Mouse (Mus musculus) liver, adult 2 months (tissue): ENCODE results near the gene Slc16a10.

ENCODE experiments used
- CTCF ChIP-seq: fragments of 200-500 bp; IDR thresholded peaks from 2 replicates; pipeline ENCODE4 v1.5.1; 2011; ENCODE audit warnings: low read depth, low read length, control low read depth
- POLR2A ChIP-seq: fragments of 200-500 bp; IDR thresholded peaks from 2 replicates; pipeline ENCODE4 v1.6.1; 2011; ENCODE audit warnings: low read length, control low read depth; ENCODE audit not compliant: insufficient read depth; ENCODE audit errors: extremely low read depth

GRCm38 (mm10) chr10:40054455-40054854 lies 87.6 kb downstream of the Slc16a10 start:
- TF ChIP-seq POLR2A: no peak
- TF ChIP-seq CTCF: no peak
